Mouse (Mus musculus): Measurements from ENCODE around the gene Olfr1023. TPM values are rescaled to one million over a fixed set of nuclear protein-coding genes. Genes with fewer than 3 reads are reported as not detected.

Gene Olfr1023
- total RNA-seq (2021) = not detected

GRCm38 (mm10) chr2:85885340-85885739 lies at the start of gene Olfr1023:
Gene Olfr1023 (plus strand): TSS chr2:85885640.
- intact Hi-C loops (cut with DNase I) = no loop called here
- no peak for DNase-seq (ENCODE audit: extremely low spot score in 1 of 2, low spot score in 2 of 2)

DNA sequence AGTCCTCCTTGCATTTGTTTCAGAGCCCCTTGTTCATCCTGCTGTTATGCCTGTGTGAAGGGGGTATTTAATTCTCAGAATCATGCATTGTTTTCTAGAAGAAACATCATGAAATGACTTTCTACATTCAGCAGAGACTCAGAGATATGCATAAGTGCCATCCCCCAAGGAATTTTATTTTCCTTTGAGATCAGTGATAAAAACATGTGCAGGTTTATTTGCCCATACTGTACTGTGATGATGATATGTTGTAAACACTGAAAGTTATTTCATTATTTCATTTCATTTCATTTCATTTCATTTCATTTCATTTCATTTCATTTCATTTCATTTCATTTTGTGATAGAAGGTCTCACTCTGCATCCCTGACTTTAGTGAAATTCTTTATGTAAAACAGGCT lies 40.1 kb upstream of the Olfr1023 start, which contains the start of gene Olfr1019:
Gene Olfr1019 (minus strand): TSS at position 101 of the 400 bp plus-strand sequence.
- intact Hi-C loops (cut with DNase I) = no loop called here
- DNase-seq (ENCODE audit: extremely low spot score in 1 of 2, low spot score in 2 of 2) = no peak

GRCm38 (mm10) chr2:85846730-85847129 lies 38.7 kb upstream of the Olfr1023 start, which contains the start of gene Olfr1020:
Gene Olfr1020 (plus strand): TSS chr2:85847030.
- no peak for DNase-seq (ENCODE audit: extremely low spot score in 1 of 2, low spot score in 2 of 2)
- intact Hi-C loops (cut with DNase I) = no loop called here

GRCm38 (mm10) chr2:85868294-85868693 lies 17.1 kb upstream of the Olfr1023 start, which contains the start of gene Olfr1022:
Gene Olfr1022 (plus strand): TSS chr2:85868594.
- no peak for DNase-seq (ENCODE audit: extremely low spot score in 1 of 2, low spot score in 2 of 2)
- intact Hi-C loops (cut with DNase I) = no loop called here

DNA sequence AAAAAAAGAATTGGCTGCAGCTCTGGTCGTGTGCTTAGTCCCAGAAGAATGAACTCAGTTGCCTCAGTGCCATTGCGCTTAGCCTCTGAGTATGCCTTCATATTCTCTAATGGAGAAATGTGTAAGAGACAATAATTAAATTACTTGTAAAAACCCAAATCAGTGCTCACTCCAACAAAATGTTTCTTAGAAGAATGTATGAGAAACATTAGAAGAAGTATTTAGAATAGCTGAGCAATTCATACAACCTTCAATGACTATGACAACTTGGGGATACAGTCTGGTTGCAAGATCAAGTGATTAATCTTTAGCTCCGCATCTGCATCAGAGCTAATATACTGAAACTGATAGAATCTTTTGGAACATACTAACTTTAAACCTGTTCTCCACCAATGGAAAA lies 19.5 kb downstream of the Olfr1023 start, which contains the start of gene Olfr1024:
Gene Olfr1024 (minus strand): TSS at position 101 of the 400 bp plus-strand sequence.
- DNase-seq (ENCODE audit: extremely low spot score in 1 of 2, low spot score in 2 of 2) = no peak
- intact Hi-C loops (cut with DNase I) = no loop called here

GRCm38 (mm10) chr2:85913197-85913596 lies 27.8 kb downstream of the Olfr1023 start:
- intact Hi-C loops (cut with DNase I) = no loop called here
- no peak for DNase-seq (ENCODE audit: extremely low spot score in 1 of 2, low spot score in 2 of 2)

DNA sequence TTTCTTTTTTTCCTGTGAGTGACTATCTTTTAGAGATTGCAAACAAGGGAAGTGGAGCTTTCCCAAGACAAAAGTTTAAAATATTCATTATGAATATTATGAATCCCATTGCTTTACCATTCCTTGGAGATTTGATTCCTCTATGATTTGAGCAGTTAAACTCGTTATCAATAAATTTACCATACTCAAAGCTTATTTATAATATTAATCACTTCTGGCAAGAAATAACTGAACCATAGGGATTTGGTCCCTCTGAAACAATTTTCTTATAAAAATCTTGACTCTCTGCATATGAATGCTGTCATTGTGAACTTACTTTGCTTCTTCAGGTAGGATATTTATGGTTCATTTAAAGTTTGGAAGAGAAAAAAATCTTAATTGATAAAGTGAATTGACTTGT lies 29.5 kb downstream of the Olfr1023 start, which contains the start of gene Olfr1025-ps1:
Gene Olfr1025-ps1 (plus strand): TSS at position 301 of the 400 bp plus-strand sequence.
- no peak for DNase-seq (ENCODE audit: extremely low spot score in 1 of 2, low spot score in 2 of 2)
- intact Hi-C loops (cut with DNase I) = no loop called here

DNA sequence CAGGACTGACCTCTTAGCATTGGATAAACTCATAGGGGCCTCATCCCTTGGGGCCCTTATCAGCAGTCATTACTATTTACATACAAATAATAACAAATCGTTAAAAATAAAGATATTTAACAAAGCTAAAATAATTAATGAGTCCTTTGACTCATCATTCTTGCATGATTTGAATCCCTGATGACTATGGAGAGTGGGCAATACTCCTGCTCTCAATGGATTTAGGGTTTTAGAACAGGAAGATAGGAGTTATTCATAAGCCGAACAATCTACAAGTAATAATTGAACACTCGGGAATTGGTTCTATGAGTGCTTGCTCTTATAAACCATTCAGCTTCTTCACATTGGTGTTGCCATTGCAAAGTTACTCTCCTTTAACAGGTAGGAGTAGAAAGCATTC lies 35.8 kb downstream of the Olfr1023 start, which contains the start of gene Olfr1026:
Gene Olfr1026 (plus strand): TSS at position 301 of the 400 bp plus-strand sequence.
- intact Hi-C loops (cut with DNase I) = no loop called here
- DNase-seq (ENCODE audit: extremely low spot score in 1 of 2, low spot score in 2 of 2) = no peak

Other genes starting within 250 kb of the Olfr1023 start
- gene Olfr1002, start 234.9 kb upstream of the Olfr1023 start, total RNA-seq (2021) = not detected
- gene Olfr154, start 221.2 kb upstream of the Olfr1023 start, total RNA-seq (2021) = not detected
- gene Olfr1006, start 206.9 kb upstream of the Olfr1023 start, total RNA-seq (2021) = not detected
- not detected for gene Olfr1008, start 196.2 kb upstream of the Olfr1023 start, total RNA-seq (2021)
- gene Olfr1009, start 170.2 kb upstream of the Olfr1023 start, total RNA-seq (2021) = not detected
- gene Olfr1012, start 122.9 kb upstream of the Olfr1023 start, total RNA-seq (2021) = not detected
- not detected for gene Olfr1013, start 118.5 kb upstream of the Olfr1023 start, total RNA-seq (2021)
- not detected for gene Olfr1014, start 112.9 kb upstream of the Olfr1023 start, total RNA-seq (2021)
- gene Olfr1015, start 103.6 kb upstream of the Olfr1023 start, total RNA-seq (2021) = not detected
- gene Olfr1016, start 83.1 kb upstream of the Olfr1023 start, total RNA-seq (2021) = not detected
- gene Olfr1018, start 67.2 kb upstream of the Olfr1023 start, total RNA-seq (2021) = not detected
- not detected for gene Olfr1019, start 40.2 kb upstream of the Olfr1023 start, total RNA-seq (2021)
- gene Olfr1020, start 38.6 kb upstream of the Olfr1023 start, total RNA-seq (2021) = not detected
- not detected for gene Olfr1022, start 17.0 kb upstream of the Olfr1023 start, total RNA-seq (2021)
- not detected for gene Olfr1024, start 19.4 kb downstream of the Olfr1023 start, total RNA-seq (2021)
- gene Olfr1025-ps1, start 29.6 kb downstream of the Olfr1023 start, total RNA-seq (2021) = not detected
- gene Olfr1026, start 35.9 kb downstream of the Olfr1023 start, total RNA-seq (2021) = not detected
- gene Olfr1028, start 64.8 kb downstream of the Olfr1023 start, total RNA-seq (2021) = not detected
- gene Olfr1029, start 88.3 kb downstream of the Olfr1023 start, total RNA-seq (2021) = not detected
- gene Olfr1030, start 93.6 kb downstream of the Olfr1023 start, total RNA-seq (2021) = not detected
- gene Olfr1031, start 104.7 kb downstream of the Olfr1023 start, total RNA-seq (2021) = not detected
- not detected for gene Olfr1032, start 119.9 kb downstream of the Olfr1023 start, total RNA-seq (2021)
- gene Olfr1033, start 135.0 kb downstream of the Olfr1023 start, total RNA-seq (2021) = not detected
- gene Olfr1034, start 160.2 kb downstream of the Olfr1023 start, total RNA-seq (2021) = not detected
- not detected for gene Olfr1036, start 188.4 kb downstream of the Olfr1023 start, total RNA-seq (2021)
- gene Olfr1037, start 201.7 kb downstream of the Olfr1023 start, total RNA-seq (2021) = not detected

All from left cerebral cortex, postnatal 10 days (tissue).